Mouse (Mus musculus) liver, adult 2 months (tissue): ENCODE measurements around the gene Mthfd1l.

Experiments used
- CTCF ChIP-seq: fragments of 200-500 bp; IDR thresholded peaks from 2 replicates; pipeline ENCODE4 v1.5.1; 2011; ENCODE audit warnings: low read depth, low read length, control low read depth
- POLR2A ChIP-seq: fragments of 200-500 bp; IDR thresholded peaks from 2 replicates; pipeline ENCODE4 v1.6.1; 2011; ENCODE audit warnings: low read length, control low read depth; ENCODE audit not compliant: insufficient read depth; ENCODE audit errors: extremely low read depth

DNA sequence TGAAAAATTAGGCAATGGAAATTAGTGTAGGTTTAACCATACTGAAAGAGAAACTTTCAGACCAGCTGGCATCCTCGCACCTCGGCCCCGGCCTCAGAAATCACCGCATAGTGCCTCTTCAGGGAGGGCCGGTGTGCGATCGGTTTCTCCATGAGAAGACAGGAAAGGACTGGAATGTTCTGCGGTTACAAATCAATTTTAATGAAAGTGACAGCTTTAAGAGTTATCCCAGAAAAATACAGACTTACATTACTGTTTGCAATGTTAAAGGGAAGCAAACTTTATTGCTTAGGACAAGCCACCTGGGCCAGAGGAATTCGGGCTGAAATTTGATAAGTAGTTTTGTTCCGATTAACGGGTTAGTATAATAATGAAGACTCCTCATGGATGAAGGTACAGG is 65.7 kb downstream of the Mthfd1l start:
- TF ChIP-seq CTCF (no peak), POLR2A (no peak)
